Mouse (Mus musculus) lung, embryonic 14.5 days (tissue): Measurements from ENCODE around the gene Pbx3. TPM values are rescaled to one million over a fixed set of nuclear protein-coding genes. Genes with fewer than 3 reads are reported as not detected.
A peak's percentile ranks its signal among the peaks of the same experiment; 100 is the strongest.

Experiments used
- ATAC-seq: fragments of 200-750 bp; cut with Nextera tagmentation; 2 replicates; pipeline ENCODE4 v1.8.0; 2017; ENCODE audit warnings: mild to moderate bottlenecking, moderate TSS enrichment, moderate library complexity; ENCODE audit not compliant: insufficient read depth
- DNase-seq: peaks from one replicate; pipeline ENCODE4 v3.0.0-alpha.2; 2015
- H3K27ac ChIP-seq: fragments of 300-500 bp; sonication (generic); 2 replicates; pipeline ENCODE4 v1.5.1; 2014; ENCODE audit warnings: low read depth, mild to moderate bottlenecking, moderate library complexity
- H3K27me3 ChIP-seq: fragments of 300-500 bp; sonication (generic); 2 replicates; pipeline ENCODE4 v1.6.1; 2014; ENCODE audit warnings: low read length, control low read depth; ENCODE audit not compliant: insufficient read depth
- H3K36me3 ChIP-seq: fragments of 300-500 bp; sonication (generic); 2 replicates; pipeline ENCODE4 v1.6.1; 2014; ENCODE audit warnings: control low read depth; ENCODE audit not compliant: insufficient read depth
- H3K4me1 ChIP-seq: fragments of 300-500 bp; sonication (generic); 2 replicates; pipeline ENCODE4 v1.6.1; 2014; ENCODE audit warnings: antibody characterized with exemption, control low read depth; ENCODE audit not compliant: insufficient read depth
- H3K4me2 ChIP-seq: fragments of 300-500 bp; sonication (generic); 2 replicates; pipeline ENCODE4 v1.6.1; 2014; ENCODE audit warnings: mild to moderate bottlenecking
- H3K4me3 ChIP-seq: fragments of 300-500 bp; sonication (generic); 2 replicates; pipeline ENCODE4 v1.5.1; 2014; ENCODE audit warnings: low read depth, low read length
- H3K9ac ChIP-seq: fragments of 300-500 bp; sonication (generic); 2 replicates; pipeline ENCODE4 v1.6.1; 2014
- H3K9me3 ChIP-seq: fragments of 300-500 bp; sonication (generic); 2 replicates; pipeline ENCODE4 v1.6.1; 2016; ENCODE audit warnings: low read depth, low read length, control low read depth
- CTCF ChIP-seq: IDR thresholded peaks from 2 replicates; pipeline ENCODE4 v1.5.1; 2016; ENCODE audit warnings: antibody characterized with exemption, low read depth
- WGBS: fragments of 180-500 bp; shearing (Covaris S2); extraction: QIAGEN DNeasy Blood & Tissue Kit; methylation state at CpG from one replicate; pipeline ENCODE4 v1.1.7; 2014; 5-methylcytosine and 5-hydroxymethylcytosine counted together
- polyA plus RNA-seq: library from polyadenylated mRNA; unstranded; fragments of >200 nt; fragmentation: Nextera tagmentation; extraction: Ambion mirVana; gene quantifications from 2 replicates; pipeline ENCODE4 v1.2.1, GENCODE M21; 2014

The Pbx3 gene
- polyA plus RNA-seq, 1 experiment from 2014 or later: 38.4 TPM

GRCm38 (mm10) chr2:34227688-34228087, 145.3 kb downstream of the Pbx3 start:
- Histone ChIP-seq H3K9ac (no peak overlapping the region), H3K4me2 (no peak overlapping the region), H3K27ac (no peak overlapping the region), H3K4me3 (no peak overlapping the region), H3K36me3 (0 out of 2 replicates have a peak, but pooled peaks cover 3% of the 10 kb centered on the region), H3K4me1 (peaks cover 13% of the 10 kb centered on the region), H3K9me3 (no peaks in the 10 kb centered on the region), H3K27me3 (no peaks in the 10 kb centered on the region)
- TF ChIP-seq CTCF: no peak
- no peak for DNase-seq
- WGBS: 76% methylated on average over 4 of the region's 4 CpGs
- ATAC-seq: no peak

GRCm38 (mm10) chr2:34225470-34225869, 147.5 kb downstream of the Pbx3 start:
- ATAC-seq (no peak), DNase-seq (peak; percentile 36)
- TF ChIP-seq CTCF: no peak
- Histone ChIP-seq H3K9me3 (no peaks in the 10 kb centered on the region), H3K9ac (no peak overlapping the region), H3K4me2 (no peak overlapping the region), H3K4me3 (no peak overlapping the region), H3K4me1 (peaks cover 8% of the 10 kb centered on the region; the same call in 1 of the 2 replicates), H3K27me3 (no peaks in the 10 kb centered on the region), H3K27ac (no peak overlapping the region), H3K36me3 (0 out of 2 replicates have a peak, but pooled peaks cover 3% of the 10 kb centered on the region)
- WGBS: 39% methylated on average over 6 of the region's 6 CpGs

GRCm38 (mm10) chr2:34221477-34221876, 151.5 kb downstream of the Pbx3 start:
- Histone ChIP-seq H3K27me3 (no peaks in the 10 kb centered on the region), H3K9me3 (no peaks in the 10 kb centered on the region), H3K27ac (no peak overlapping the region), H3K4me3 (no peak overlapping the region), H3K9ac (no peak overlapping the region), H3K36me3 (0 out of 2 replicates have a peak, but pooled peaks cover 3% of the 10 kb centered on the region), H3K4me2 (no peak overlapping the region), H3K4me1 (no peaks in the 10 kb centered on the region)
- ATAC-seq (no peak), DNase-seq (peak; percentile 69)
- WGBS: 50% methylated on average over 3 of the region's 3 CpGs
- TF ChIP-seq CTCF: no peak

- no peak overlapping the region for H3K4me3 ChIP-seq
- no peak overlapping the region for H3K27ac ChIP-seq
- WGBS: 86% methylated on average over 1 of the region's 1 CpGs
- no peak for ATAC-seq
- DNase-seq: no peak
- H3K4me1 ChIP-seq: no peaks in the 10 kb centered on the region
- no peak for TF ChIP-seq CTCF
- H3K36me3 ChIP-seq: 0 out of 2 replicates have a peak, but pooled peaks cover under 1% of the 10 kb centered on the region
- no peak overlapping the region for H3K4me2 ChIP-seq
- H3K27me3 ChIP-seq: no peaks in the 10 kb centered on the region
- no peak overlapping the region for H3K9ac ChIP-seq
- H3K9me3 ChIP-seq: no peaks in the 10 kb centered on the region
These were observed 153.8 kb downstream of the Pbx3 start for GRCm38 (mm10) chr2:34219150-34219549.

GRCm38 (mm10) chr2:34217596-34217995, 155.3 kb downstream of the Pbx3 start:
- Histone ChIP-seq H3K4me1 (no peaks in the 10 kb centered on the region), H3K9me3 (no peaks in the 10 kb centered on the region), H3K27ac (no peak overlapping the region), H3K9ac (no peak overlapping the region), H3K36me3 (0 out of 2 replicates have a peak, but pooled peaks cover 3% of the 10 kb centered on the region), H3K4me2 (no peak overlapping the region), H3K27me3 (no peaks in the 10 kb centered on the region), H3K4me3 (no peak overlapping the region)
- no peak for TF ChIP-seq CTCF
- no peak for DNase-seq
- ATAC-seq: no peak
- WGBS: 67% methylated on average over 5 of the region's 5 CpGs

- no peak overlapping the region for H3K9ac ChIP-seq
- H3K36me3 ChIP-seq: peaks cover 13% of the 10 kb centered on the region; the same call in 1 of the 2 replicates
- no peak for TF ChIP-seq CTCF
- no peak overlapping the region for H3K4me2 ChIP-seq
- DNase-seq: no peak
- no peaks in the 10 kb centered on the region for H3K9me3 ChIP-seq
- no peak overlapping the region for H3K4me3 ChIP-seq
- ATAC-seq: no peak
- H3K4me1 ChIP-seq: no peaks in the 10 kb centered on the region
- H3K27me3 ChIP-seq: no peaks in the 10 kb centered on the region
- no peak overlapping the region for H3K27ac ChIP-seq
- WGBS: 84% methylated on average over 5 of the region's 5 CpGs
These were observed 157.4 kb downstream of the Pbx3 start for GRCm38 (mm10) chr2:34215496-34215895.

- no peaks in the 10 kb centered on the region for H3K4me1 ChIP-seq
- no peak overlapping the region for H3K4me3 ChIP-seq
- H3K27ac ChIP-seq: no peak overlapping the region
- no peaks in the 10 kb centered on the region for H3K27me3 ChIP-seq
- WGBS: 74% methylated on average over 1 of the region's 1 CpGs
- ATAC-seq (no peak), DNase-seq (no peak)
- H3K9ac ChIP-seq: no peak overlapping the region
- no peak for TF ChIP-seq CTCF
- peaks cover 13% of the 10 kb centered on the region; the same call in 1 of the 2 replicates for H3K36me3 ChIP-seq
- H3K4me2 ChIP-seq: no peak overlapping the region
- H3K9me3 ChIP-seq: no peaks in the 10 kb centered on the region
These were observed 160.5 kb downstream of the Pbx3 start for GRCm38 (mm10) chr2:34212418-34212817.
